Mouse (Mus musculus): Measurements from ENCODE around the gene Cend1.
A peak's percentile ranks its signal among the peaks of the same experiment; 100 is the strongest.

- TF ChIP-seq EP300 (IDR thresholded peaks at IDR 0.05; ENCODE audit: low read depth): no peak; the same call in 1 of the 2 replicates
- TF ChIP-seq CTCF (IDR thresholded peaks at IDR 0.05; ENCODE audit: low read depth): peak; percentile 87
Observed at GRCm38 (mm10) chr7:141437178-141438120, 8.2 kb upstream of the Cend1 start, which contains the start of gene Slc25a22.
